Mouse (Mus musculus) ES-E14 (cell line): ENCODE data around the gene Sh2b2.

ENCODE experiments used
- HCFC1 ChIP-seq: IDR thresholded peaks from 2 replicates; pipeline ENCODE4 v1.6.1; 2012; ENCODE audit warnings: low read length, inconsistent platforms, borderline replicate concordance; ENCODE audit not compliant: insufficient read depth
- MAFK ChIP-seq: IDR thresholded peaks from 2 replicates; pipeline ENCODE4 v1.6.1; 2014; ENCODE audit warnings: mild to moderate bottlenecking, low read depth, low read length, inconsistent platforms; ENCODE audit not compliant: insufficient read depth

- TF ChIP-seq MAFK (no peak), HCFC1 (no peak)
These were observed 27.8 kb downstream of the Sh2b2 start for GRCm38 (mm10) chr5:136218585-136218984.
